Mouse (Mus musculus): ENCODE data around the gene Ap4e1.
"Not testable (repeated sequence)": the region's sequence is repeated elsewhere in the genome, so short reads cannot be mapped to it uniquely, and the experiment has no call there.

The Ap4e1 gene

GRCm38 (mm10) chr2:127077611-127078010, 69.1 kb downstream of the Ap4e1 start:
- no peak for DNase-seq (ENCODE audit: low read depth, low spot score)

GRCm38 (mm10) chr2:127079066-127079465, 70.5 kb downstream of the Ap4e1 start:
- DNase-seq (ENCODE audit: low read depth, low spot score): not testable (repeated sequence)

GRCm38 (mm10) chr2:127079881-127080590, 71.5 kb downstream of the Ap4e1 start:
- no peak for DNase-seq (ENCODE audit: low read depth, low spot score)

GRCm38 (mm10) chr2:127080591-127081218, 72.2 kb downstream of the Ap4e1 start:
- no peak for DNase-seq (ENCODE audit: low read depth, low spot score)

- DNase-seq (ENCODE audit: low read depth, low spot score): no peak
Measured at GRCm38 (mm10) chr2:127086235-127086634, 77.7 kb downstream of the Ap4e1 start.

GRCm38 (mm10) chr2:127090151-127090550, 81.6 kb downstream of the Ap4e1 start:
- not testable (repeated sequence) for DNase-seq (ENCODE audit: low read depth, low spot score)

- no peak for DNase-seq (ENCODE audit: low read depth, low spot score)
Measured at GRCm38 (mm10) chr2:127092000-127092399, 83.5 kb downstream of the Ap4e1 start.

- DNase-seq (ENCODE audit: low read depth, low spot score): no peak
Measured at GRCm38 (mm10) chr2:127108986-127109385, 100.5 kb downstream of the Ap4e1 start.

Measured in c-Kit-negative CD71-positive TER-119-positive erythroid progenitor cells, embryonic 14.5 days (primary cell).